Mouse (Mus musculus) thymus, postnatal 36 days (tissue): ENCODE results near the gene Syndig1l.

Source experiments
- DNase-seq, 2 experiments: peaks; one replicate each; pipeline ENCODE4 v3.0.0; 2022; ENCODE audit warnings: mixed read lengths in 2 of 2

Syndig1l gene

GRCm38 (mm10) chr12:84698319-84699081, at the start of gene Syndig1l:
Gene Syndig1l, minus strand, starts transcription at chr12:84698831.
- peak; percentile 74 to 76 for DNase-seq

- DNase-seq, result no peak
Measured at GRCm38 (mm10) chr12:84748134-84748533, 49.5 kb upstream of the Syndig1l start.

- no peak for DNase-seq
Measured at GRCm38 (mm10) chr12:84745700-84746099, 47.1 kb upstream of the Syndig1l start.

- DNase-seq, result peak in 1 of 2 experiments; percentile 13
Measured at GRCm38 (mm10) chr12:84743496-84743895, 44.9 kb upstream of the Syndig1l start.

GRCm38 (mm10) chr12:84733366-84733765, 34.7 kb upstream of the Syndig1l start:
- DNase-seq, result no peak

GRCm38 (mm10) chr12:84728421-84728820, 29.8 kb upstream of the Syndig1l start:
- no peak for DNase-seq

- DNase-seq, result no peak
Measured at GRCm38 (mm10) chr12:84727434-84727833, 28.8 kb upstream of the Syndig1l start.

GRCm38 (mm10) chr12:84726986-84727385, 28.4 kb upstream of the Syndig1l start:
- DNase-seq, result no peak

GRCm38 (mm10) chr12:84726391-84726790, 27.8 kb upstream of the Syndig1l start:
- DNase-seq, result no peak

GRCm38 (mm10) chr12:84718462-84719244, 20.0 kb upstream of the Syndig1l start:
- DNase-seq, result no peak

GRCm38 (mm10) chr12:84714578-84714977, 15.9 kb upstream of the Syndig1l start:
- DNase-seq, result no peak

- DNase-seq, result no peak
Measured at GRCm38 (mm10) chr12:84709842-84710439, 11.3 kb upstream of the Syndig1l start.

GRCm38 (mm10) chr12:84707804-84708203, 9.2 kb upstream of the Syndig1l start:
- DNase-seq, result no peak

- no peak for DNase-seq
Measured at GRCm38 (mm10) chr12:84706886-84707285, 8.3 kb upstream of the Syndig1l start.

- no peak for DNase-seq
Measured at GRCm38 (mm10) chr12:84702586-84702985, 4.0 kb upstream of the Syndig1l start.

- DNase-seq, result no peak
Measured at GRCm38 (mm10) chr12:84692141-84692540, 6.5 kb downstream of the Syndig1l start.

GRCm38 (mm10) chr12:84691347-84691746, 7.3 kb downstream of the Syndig1l start:
- DNase-seq, result peak in 1 of 2 experiments; percentile 11

- DNase-seq, result no peak
Measured at GRCm38 (mm10) chr12:84689051-84689450, 9.6 kb downstream of the Syndig1l start.

GRCm38 (mm10) chr12:84687531-84687930, 11.1 kb downstream of the Syndig1l start:
- no peak for DNase-seq

GRCm38 (mm10) chr12:84686176-84686575, 12.5 kb downstream of the Syndig1l start:
- no peak for DNase-seq

- no peak for DNase-seq
Measured at GRCm38 (mm10) chr12:84684569-84684968, 14.1 kb downstream of the Syndig1l start.

- no peak for DNase-seq
Measured at GRCm38 (mm10) chr12:84676011-84676410, 22.6 kb downstream of the Syndig1l start.
